In genomic region chr4:141113831-141114230, GRCm38 (mm10) we compare ENCODE assay signal across 11 mouse cellular contexts. TPM values are rescaled to one million over a fixed set of nuclear protein-coding genes. Genes with fewer than 3 reads are reported as not detected.
DNase-seq lines count a peak whose midpoint lies in the region; ATAC-seq and TF ChIP-seq lines count a peak whose summit lies in the region.
"Had no signal": no experiment of that assay in that cellular context is flagged by ENCODE, and none has a peak within 500 bp of the region (broad histone marks: within the 10 kb centered on the region; RNA-seq: fewer than 3 reads in every experiment).

No protein-coding gene starts in this region.

- no peak for TF ChIP-seq POLR2A in ES-Bruce4 (IDR thresholded peaks at IDR 0.05; ENCODE audit: insufficient read depth, low read length)

- ATAC-seq in hindbrain, embryonic 11.5 days (ENCODE audit: low FRiP score) = no peak
- ATAC-seq in hindbrain, embryonic 12.5 days (ENCODE audit: low FRiP score) = no peak
- no peak for ATAC-seq in forebrain, embryonic 11.5 days (replicated peaks; ENCODE audit: low FRiP score)
- no peak for ATAC-seq in forebrain, embryonic 13.5 days

- H3K4me1 ChIP-seq in hindbrain, embryonic 10.5 days (replicated peaks) = peaks cover 34% of the 10 kb centered on the region
- no peaks in the 10 kb centered on the region for H3K4me1 ChIP-seq in hindbrain, embryonic 11.5 days (replicated peaks; ENCODE audit: control insufficient read depth, insufficient read depth, low read length)
- H3K4me1 ChIP-seq in ES-Bruce4 (ENCODE audit: control insufficient read depth, insufficient read depth, low read length) = peaks cover 18% of the 10 kb centered on the region
- peaks cover 9% of the 10 kb centered on the region; the same call in 1 of the 2 replicates for H3K4me1 ChIP-seq in hindbrain, embryonic 12.5 days
- no peaks in the 10 kb centered on the region for H3K4me1 ChIP-seq in forebrain, embryonic 11.5 days (replicated peaks; ENCODE audit: control insufficient read depth, insufficient read depth, low read length)
- 0 out of 2 replicates have a peak, but pooled peaks cover 3% of the 10 kb centered on the region for H3K4me1 ChIP-seq in forebrain, embryonic 13.5 days

- no peak for TF ChIP-seq CTCF in ES-Bruce4 (IDR thresholded peaks at IDR 0.05; ENCODE audit: low read depth, low read length)

- peaks cover 94% of the 10 kb centered on the region for H3K36me3 ChIP-seq in hindbrain, embryonic 10.5 days
- H3K36me3 ChIP-seq in hindbrain, embryonic 11.5 days (ENCODE audit: control insufficient read depth, insufficient read depth, low read length) = peaks cover 15% of the 10 kb centered on the region; the same call in 1 of the 2 replicates
- peaks cover 7% of the 10 kb centered on the region for H3K36me3 ChIP-seq in ES-Bruce4 (ENCODE audit: control insufficient read depth, insufficient read depth, low read length, poor library complexity, severe bottlenecking)
- peaks cover 79% of the 10 kb centered on the region for H3K36me3 ChIP-seq in hindbrain, embryonic 12.5 days
- H3K36me3 ChIP-seq in forebrain, embryonic 11.5 days (ENCODE audit: control insufficient read depth, insufficient read depth, low read length) = peaks cover 2% of the 10 kb centered on the region; the same call in 1 of the 2 replicates
- H3K36me3 ChIP-seq in forebrain, embryonic 13.5 days (ENCODE audit: poor library complexity, severe bottlenecking) = peaks cover 85% of the 10 kb centered on the region

- no peak overlapping the region for H3K4me2 ChIP-seq in hindbrain, embryonic 11.5 days (replicated peaks; ENCODE audit: low read depth, low read length)
- H3K4me2 ChIP-seq in hindbrain, embryonic 12.5 days (replicated peaks) = no peak overlapping the region
- H3K4me2 ChIP-seq in forebrain, embryonic 11.5 days (ENCODE audit: low read depth, low read length, severe bottlenecking) = no peak overlapping the region
- H3K4me2 ChIP-seq in forebrain, embryonic 13.5 days = no peak overlapping the region

- 82% methylated on average over 7 of the region's 7 CpGs for WGBS in hindbrain, embryonic 10.5 days
- WGBS in hindbrain, embryonic 11.5 days = 86% methylated on average over 7 of the region's 7 CpGs
- 77% methylated on average over 7 of the region's 7 CpGs for WGBS in hindbrain, embryonic 12.5 days
- WGBS in forebrain, embryonic 11.5 days = 81% methylated on average over 7 of the region's 7 CpGs
- WGBS in forebrain, embryonic 13.5 days = 81% methylated on average over 7 of the region's 7 CpGs

- peaks cover 11% of the 10 kb centered on the region for H3K9me3 ChIP-seq in hindbrain, embryonic 10.5 days
- H3K9me3 ChIP-seq in hindbrain, embryonic 11.5 days (ENCODE audit: control insufficient read depth, low read length) = no peaks in the 10 kb centered on the region
- peaks cover 4% of the 10 kb centered on the region; the same call in 1 of the 2 replicates for H3K9me3 ChIP-seq in ES-Bruce4 (replicated peaks; ENCODE audit: control insufficient read depth, insufficient read depth, low read length, poor library complexity, severe bottlenecking)
- peaks cover 7% of the 10 kb centered on the region; the same call in 1 of the 2 replicates for H3K9me3 ChIP-seq in hindbrain, embryonic 12.5 days (replicated peaks)
- H3K9me3 ChIP-seq in forebrain, embryonic 11.5 days (ENCODE audit: control insufficient read depth, low read length) = no peaks in the 10 kb centered on the region
- H3K9me3 ChIP-seq in forebrain, embryonic 13.5 days (replicated peaks) = no peaks in the 10 kb centered on the region
- H3K9me3 ChIP-seq: megakaryocyte, embryonic 14.5 days had no signal

- H3K27ac ChIP-seq in hindbrain, embryonic 10.5 days = peak overlapping the region; percentile 29; the same call in 1 of the 2 replicates
- no peak overlapping the region for H3K27ac ChIP-seq in hindbrain, embryonic 11.5 days (ENCODE audit: low read depth, low read length)
- H3K27ac ChIP-seq in ES-Bruce4 (ENCODE audit: insufficient read depth, low read length) = no peak overlapping the region
- peak overlapping the region; percentile 57; the same call in 1 of the 2 replicates for H3K27ac ChIP-seq in hindbrain, embryonic 12.5 days
- H3K27ac ChIP-seq in forebrain, embryonic 11.5 days (ENCODE audit: low read depth, low read length) = no peak overlapping the region
- H3K27ac ChIP-seq in forebrain, embryonic 13.5 days = no peak overlapping the region

- TF ChIP-seq EP300 in ES-Bruce4 (IDR thresholded peaks at IDR 0.05; ENCODE audit: insufficient read depth, low read depth, low read length) = 0 out of 2 replicates have a peak, but pooled peaks have one; percentile 56

- no peak overlapping the region for H3K9ac ChIP-seq in hindbrain, embryonic 11.5 days (ENCODE audit: low read depth, low read length)
- no peak overlapping the region for H3K9ac ChIP-seq in ES-Bruce4 (ENCODE audit: low read depth, poor library complexity, severe bottlenecking)
- H3K9ac ChIP-seq in hindbrain, embryonic 12.5 days = no peak overlapping the region
- no peak overlapping the region for H3K9ac ChIP-seq in forebrain, embryonic 11.5 days (ENCODE audit: low read length)
- H3K9ac ChIP-seq in forebrain, embryonic 13.5 days = no peak overlapping the region

- H3K4me3 ChIP-seq in hindbrain, embryonic 10.5 days = no peak overlapping the region
- H3K4me3 ChIP-seq in hindbrain, embryonic 11.5 days (ENCODE audit: low read depth, low read length) = no peak overlapping the region
- H3K4me3 ChIP-seq in ES-Bruce4 (ENCODE audit: low read depth, low read length) = no peak overlapping the region
- H3K4me3 ChIP-seq in hindbrain, embryonic 12.5 days = no peak overlapping the region
- H3K4me3 ChIP-seq in forebrain, embryonic 11.5 days (ENCODE audit: low read depth, low read length) = no peak overlapping the region
- no peak overlapping the region for H3K4me3 ChIP-seq in forebrain, embryonic 13.5 days
- H3K4me3 ChIP-seq: megakaryocyte, embryonic 14.5 days had no signal

- no peak for DNase-seq in hindbrain, embryonic 10.5 days (ENCODE audit: low spot score)
- no peak for DNase-seq in hindbrain, embryonic 11.5 days (ENCODE audit: low spot score)
- DNase-seq in lung, postnatal 4 days = peak; percentile 40 to 77
- no peak for DNase-seq in forebrain, embryonic 11.5 days (ENCODE audit: low spot score)
- no peak for DNase-seq in cerebellum, adult 11 months
- DNase-seq: thymus, postnatal 4 days had no signal

- no peaks in the 10 kb centered on the region for H3K27me3 ChIP-seq in hindbrain, embryonic 10.5 days (ENCODE audit: insufficient read depth, poor library complexity, severe bottlenecking)
- H3K27me3 ChIP-seq in hindbrain, embryonic 11.5 days (ENCODE audit: control insufficient read depth, insufficient read depth, low read length) = no peaks in the 10 kb centered on the region
- H3K27me3 ChIP-seq in ES-Bruce4 (ENCODE audit: control insufficient read depth, insufficient read depth, low read length, poor library complexity, severe bottlenecking) = no peaks in the 10 kb centered on the region
- no peaks in the 10 kb centered on the region for H3K27me3 ChIP-seq in hindbrain, embryonic 12.5 days
- H3K27me3 ChIP-seq in forebrain, embryonic 11.5 days (ENCODE audit: control insufficient read depth, insufficient read depth, low read length) = no peaks in the 10 kb centered on the region
- no peaks in the 10 kb centered on the region for H3K27me3 ChIP-seq in forebrain, embryonic 13.5 days
- H3K27me3 ChIP-seq: CH12.LX; megakaryocyte, embryonic 14.5 days had no signal

RNA-seq across cellular contexts. Expression of gene Spata21, which starts 25.7 kb away (rescaled TPM):
- not detected in 2 replicates for polyA plus RNA-seq in hindbrain, embryonic 10.5 days (2016; fragmentation: Nextera tagmentation; extraction: Ambion mirVana)
- polyA plus RNA-seq in hindbrain, embryonic 11.5 days (2014; fragmentation: Nextera tagmentation; extraction: Ambion mirVana) = 0.17 and 0.19 TPM in 2 replicates
- polyA plus RNA-seq in ES-Bruce4 (2011; ENCODE audit: insufficient read depth, insufficient read length, low read depth, missing spikeins) = 0.67 TPM in 1 of 2 replicates, not detected in the other
- 0.13 TPM in 1 of 2 replicates, not detected in the other for polyA plus RNA-seq in hindbrain, embryonic 12.5 days (2016; fragmentation: Nextera tagmentation; extraction: Ambion mirVana)
- not detected in 2 replicates for polyA plus RNA-seq in forebrain, embryonic 11.5 days (2014; fragmentation: Nextera tagmentation; extraction: Ambion mirVana)
- 0.20 and 0.30 TPM in 2 replicates for polyA plus RNA-seq in forebrain, embryonic 13.5 days (2015; fragmentation: Nextera tagmentation; extraction: Ambion mirVana)

RNA-seq across cellular contexts. Expression of gene Szrd1, which starts 25.7 kb away (rescaled TPM):
- 36.5 and 44.1 TPM in 2 replicates for polyA plus RNA-seq in hindbrain, embryonic 10.5 days (2016; fragmentation: Nextera tagmentation; extraction: Ambion mirVana)
- 35.5 and 35.7 TPM in 2 replicates for polyA plus RNA-seq in hindbrain, embryonic 11.5 days (2014; fragmentation: Nextera tagmentation; extraction: Ambion mirVana)
- polyA plus RNA-seq in ES-Bruce4 (2011; ENCODE audit: insufficient read depth, insufficient read length, low read depth, missing spikeins) = 122 and 136 TPM in 2 replicates
- polyA plus RNA-seq in hindbrain, embryonic 12.5 days (2016; fragmentation: Nextera tagmentation; extraction: Ambion mirVana) = 30.7 and 32.4 TPM in 2 replicates
- polyA plus RNA-seq in forebrain, embryonic 11.5 days (2014; fragmentation: Nextera tagmentation; extraction: Ambion mirVana) = 22.9 and 26.1 TPM in 2 replicates
- 29.3 and 33.5 TPM in 2 replicates for polyA plus RNA-seq in forebrain, embryonic 13.5 days (2015; fragmentation: Nextera tagmentation; extraction: Ambion mirVana)

RNA-seq across cellular contexts. Expression of gene Fbxo42, which starts 33.9 kb away (rescaled TPM):
- polyA plus RNA-seq in hindbrain, embryonic 10.5 days (2016; fragmentation: Nextera tagmentation; extraction: Ambion mirVana) = 23.2 and 24.5 TPM in 2 replicates
- 21.9 and 24.8 TPM in 2 replicates for polyA plus RNA-seq in hindbrain, embryonic 11.5 days (2014; fragmentation: Nextera tagmentation; extraction: Ambion mirVana)
- polyA plus RNA-seq in ES-Bruce4 (2011; ENCODE audit: insufficient read depth, insufficient read length, low read depth, missing spikeins) = 24.6 and 31.8 TPM in 2 replicates
- 28.3 and 28.6 TPM in 2 replicates for polyA plus RNA-seq in hindbrain, embryonic 12.5 days (2016; fragmentation: Nextera tagmentation; extraction: Ambion mirVana)
- 30.8 and 31.6 TPM in 2 replicates for polyA plus RNA-seq in forebrain, embryonic 11.5 days (2014; fragmentation: Nextera tagmentation; extraction: Ambion mirVana)
- 19.7 and 20.0 TPM in 2 replicates for polyA plus RNA-seq in forebrain, embryonic 13.5 days (2015; fragmentation: Nextera tagmentation; extraction: Ambion mirVana)

RNA-seq across cellular contexts. Expression of gene Necap2, which starts 35.7 kb away (rescaled TPM):
- polyA plus RNA-seq in hindbrain, embryonic 10.5 days (2016; fragmentation: Nextera tagmentation; extraction: Ambion mirVana) = 60.2 and 66.0 TPM in 2 replicates
- 50.8 and 51.7 TPM in 2 replicates for polyA plus RNA-seq in hindbrain, embryonic 11.5 days (2014; fragmentation: Nextera tagmentation; extraction: Ambion mirVana)
- polyA plus RNA-seq in ES-Bruce4 (2011; ENCODE audit: insufficient read depth, insufficient read length, low read depth, missing spikeins) = 27.7 and 34.6 TPM in 2 replicates
- 57.6 and 60.7 TPM in 2 replicates for polyA plus RNA-seq in hindbrain, embryonic 12.5 days (2016; fragmentation: Nextera tagmentation; extraction: Ambion mirVana)
- polyA plus RNA-seq in forebrain, embryonic 11.5 days (2014; fragmentation: Nextera tagmentation; extraction: Ambion mirVana) = 50.0 and 51.2 TPM in 2 replicates
- 44.9 and 48.0 TPM in 2 replicates for polyA plus RNA-seq in forebrain, embryonic 13.5 days (2015; fragmentation: Nextera tagmentation; extraction: Ambion mirVana)

RNA-seq across cellular contexts. Expression of gene Crocc, which starts 53.5 kb away (rescaled TPM):
- polyA plus RNA-seq in hindbrain, embryonic 10.5 days (2016; fragmentation: Nextera tagmentation; extraction: Ambion mirVana) = 11.4 and 12.0 TPM in 2 replicates
- polyA plus RNA-seq in hindbrain, embryonic 11.5 days (2014; fragmentation: Nextera tagmentation; extraction: Ambion mirVana) = 6.3 and 7.6 TPM in 2 replicates
- 35.0 TPM in 2 replicates for polyA plus RNA-seq in ES-Bruce4 (2011; ENCODE audit: insufficient read depth, insufficient read length, low read depth, missing spikeins)
- 13.2 and 14.1 TPM in 2 replicates for polyA plus RNA-seq in hindbrain, embryonic 12.5 days (2016; fragmentation: Nextera tagmentation; extraction: Ambion mirVana)
- polyA plus RNA-seq in forebrain, embryonic 11.5 days (2014; fragmentation: Nextera tagmentation; extraction: Ambion mirVana) = 14.3 and 15.3 TPM in 2 replicates
- 7.4 and 7.7 TPM in 2 replicates for polyA plus RNA-seq in forebrain, embryonic 13.5 days (2015; fragmentation: Nextera tagmentation; extraction: Ambion mirVana)

Comparison
In these comparisons a context has a peak if more than half of its experiments do, and no peak if none do; other contexts are left out.
1. H3K27ac ChIP-seq: peak in hindbrain, embryonic 10.5 days (single experiment) and hindbrain, embryonic 12.5 days (single experiment); none in hindbrain, embryonic 11.5 days (single experiment), ES-Bruce4 (single experiment), forebrain, embryonic 11.5 days (single experiment) and forebrain, embryonic 13.5 days (single experiment).
2. DNase-seq: peak in lung, postnatal 4 days (2 of 2); none in hindbrain, embryonic 10.5 days (single experiment), hindbrain, embryonic 11.5 days (single experiment), forebrain, embryonic 11.5 days (single experiment) and cerebellum, adult 11 months (single experiment).